Mouse (Mus musculus) embryonic fibroblast, embryonic 13.5 days (primary cell): ENCODE results near the gene Tenm4.

Experiments used
- CTCF ChIP-seq: IDR thresholded peaks from 2 replicates; pipeline ENCODE4 v1.5.1; 2011; ENCODE audit warnings: mild to moderate bottlenecking, control low read depth, low read length, moderate library complexity, borderline replicate concordance; ENCODE audit not compliant: insufficient read depth
- POLR2A ChIP-seq: IDR thresholded peaks from 2 replicates; pipeline ENCODE4 v1.6.1; 2011; ENCODE audit warnings: low read depth, mild to moderate bottlenecking, control low read depth, low read length, moderate library complexity

- TF ChIP-seq CTCF (no peak), POLR2A (no peak)
Observed at GRCm38 (mm10) chr7:96652844-96653243, 481.8 kb downstream of the Tenm4 start.
